Mouse (Mus musculus) forebrain, postnatal 0 days (tissue): ENCODE measurements at regions not wholly inside any gene's neighbourhood (a gene's known extent, or its start where the extent isn't known, plus 50 kb on each side); places are given as distances from the start of the nearest gene placed in this dataset.

Experiments used
- ATAC-seq: fragments of 200-750 bp; cut with Nextera tagmentation; 2 replicates; pipeline ENCODE4 v1.8.0; 2017; ENCODE audit warnings: mild to moderate bottlenecking, moderate library complexity
- DNase-seq: peaks from one replicate; pipeline ENCODE4 v3.0.0-alpha.2; 2015
- H3K27ac ChIP-seq: fragments of 300-500 bp; sonication (generic); 2 replicates; pipeline ENCODE4 v1.5.1; 2014; ENCODE audit warnings: low read depth, mild to moderate bottlenecking, antibody characterized with exemption, low read length, moderate library complexity, mixed read lengths
- H3K27me3 ChIP-seq: fragments of 300-500 bp; sonication (generic); 2 replicates; pipeline ENCODE4 v1.6.1; 2014; ENCODE audit warnings: mild to moderate bottlenecking, low read length, mixed read lengths; ENCODE audit not compliant: insufficient read depth
- H3K36me3 ChIP-seq: fragments of 300-500 bp; sonication (generic); 2 replicates; pipeline ENCODE4 v1.6.1; 2014; ENCODE audit warnings: mild to moderate bottlenecking, moderate library complexity; ENCODE audit not compliant: insufficient read depth
- H3K4me1 ChIP-seq: fragments of 300-500 bp; sonication (generic); 2 replicates; pipeline ENCODE4 v1.6.1; 2014; ENCODE audit warnings: antibody characterized with exemption; ENCODE audit not compliant: insufficient read depth
- H3K4me2 ChIP-seq: fragments of 300-500 bp; sonication (generic); 2 replicates; pipeline ENCODE4 v1.6.1; 2014; ENCODE audit warnings: low read depth, mild to moderate bottlenecking, moderate library complexity
- H3K4me3 ChIP-seq: fragments of 300-500 bp; sonication (generic); 2 replicates; pipeline ENCODE4 v1.5.1; 2014; ENCODE audit warnings: low read depth, low read length, mixed read lengths
- H3K9ac ChIP-seq: fragments of 300-500 bp; sonication (generic); 2 replicates; pipeline ENCODE4 v1.6.1; 2014; ENCODE audit warnings: mild to moderate bottlenecking
- H3K9me3 ChIP-seq: fragments of 300-500 bp; sonication (generic); 2 replicates; pipeline ENCODE4 v1.6.1; 2016; ENCODE audit warnings: low read length
- CTCF ChIP-seq: sonication (generic); IDR thresholded peaks from 2 replicates; pipeline ENCODE4 v1.5.1; 2016; ENCODE audit warnings: antibody characterized with exemption, control low read depth, low read depth
- WGBS: fragments of 180-500 bp; shearing (Covaris S2); extraction: QIAGEN DNeasy Blood & Tissue Kit; methylation state at CpG from one replicate; pipeline ENCODE4 v1.1.7; 2014; 5-methylcytosine and 5-hydroxymethylcytosine counted together

DNA sequence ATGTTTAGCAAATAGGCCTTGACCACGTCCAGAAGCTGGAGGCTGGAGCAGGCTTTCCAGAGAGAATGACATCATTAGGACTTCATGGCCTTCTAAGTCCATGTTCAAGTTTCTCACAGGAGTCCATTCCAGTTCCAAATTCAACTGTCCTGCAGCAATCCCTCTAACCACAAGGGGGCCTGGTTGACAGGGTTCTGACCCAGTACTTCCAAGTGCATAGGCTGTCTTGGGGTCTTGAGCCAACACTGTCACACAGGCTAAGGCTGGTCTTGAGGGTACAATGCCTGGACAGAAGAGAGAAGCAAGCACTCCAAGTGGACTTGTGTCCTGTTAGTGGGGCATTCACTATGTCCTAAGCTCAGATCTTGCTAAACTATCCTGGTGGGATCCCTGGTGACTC lies 145.9 kb upstream of the Tmem45b start:
- Histone ChIP-seq H3K27ac (no peak overlapping the region), H3K9me3 (no peaks in the 10 kb centered on the region), H3K4me3 (no peak overlapping the region), H3K4me1 (no peaks in the 10 kb centered on the region), H3K36me3 (no peaks in the 10 kb centered on the region), H3K9ac (no peak overlapping the region), H3K27me3 (no peaks in the 10 kb centered on the region), H3K4me2 (no peak overlapping the region)
- peak; percentile 53 for TF ChIP-seq CTCF
- 55% methylated on average over 1 of the region's 1 CpGs for WGBS
- no peak for DNase-seq
- ATAC-seq = no peak

- ATAC-seq (no peak), DNase-seq (no peak)
- no peak for TF ChIP-seq CTCF
Observed at GRCm38 (mm10) chr9:31609731-31610130, 145.5 kb upstream of the Tmem45b start.

GRCm38 (mm10) chr9:31608084-31608870 lies 144.0 kb upstream of the Tmem45b start:
- TF ChIP-seq CTCF = no peak
- no peaks in the 10 kb centered on the region for H3K9me3 ChIP-seq
- no peaks in the 10 kb centered on the region for H3K4me1 ChIP-seq
- ATAC-seq = no peak
- no peaks in the 10 kb centered on the region for H3K27me3 ChIP-seq
- H3K27ac ChIP-seq = no peak overlapping the region
- no peaks in the 10 kb centered on the region for H3K36me3 ChIP-seq
- no peak overlapping the region for H3K4me3 ChIP-seq
- H3K4me2 ChIP-seq = no peak overlapping the region
- WGBS = 62% methylated on average over 8 of the region's 8 CpGs
- DNase-seq = no peak
- H3K9ac ChIP-seq = no peak overlapping the region

More at GRCm38 (mm10) chr9:31609731-31610130, 145.5 kb upstream of the Tmem45b start:
- no peak overlapping the region for H3K27ac ChIP-seq
- H3K9ac ChIP-seq = no peak overlapping the region
- no peaks in the 10 kb centered on the region for H3K27me3 ChIP-seq
- H3K4me2 ChIP-seq = no peak overlapping the region
- H3K4me1 ChIP-seq = no peaks in the 10 kb centered on the region
- H3K9me3 ChIP-seq = no peaks in the 10 kb centered on the region
- 89% methylated on average over 3 of the region's 3 CpGs for WGBS
- H3K36me3 ChIP-seq = no peaks in the 10 kb centered on the region
- no peak overlapping the region for H3K4me3 ChIP-seq

- no peaks in the 10 kb centered on the region for H3K4me1 ChIP-seq
- no peak overlapping the region for H3K27ac ChIP-seq
- no peak for TF ChIP-seq CTCF
- H3K9me3 ChIP-seq = no peaks in the 10 kb centered on the region
- no peak overlapping the region for H3K4me2 ChIP-seq
- H3K9ac ChIP-seq = no peak overlapping the region
- no peaks in the 10 kb centered on the region for H3K36me3 ChIP-seq
- H3K27me3 ChIP-seq = no peaks in the 10 kb centered on the region
- H3K4me3 ChIP-seq = no peak overlapping the region
- WGBS = 90% methylated on average over 6 of the region's 6 CpGs
- ATAC-seq (no peak), DNase-seq (no peak)
Observed at GRCm38 (mm10) chr9:31606936-31607335, 142.7 kb upstream of the Tmem45b start.

DNA sequence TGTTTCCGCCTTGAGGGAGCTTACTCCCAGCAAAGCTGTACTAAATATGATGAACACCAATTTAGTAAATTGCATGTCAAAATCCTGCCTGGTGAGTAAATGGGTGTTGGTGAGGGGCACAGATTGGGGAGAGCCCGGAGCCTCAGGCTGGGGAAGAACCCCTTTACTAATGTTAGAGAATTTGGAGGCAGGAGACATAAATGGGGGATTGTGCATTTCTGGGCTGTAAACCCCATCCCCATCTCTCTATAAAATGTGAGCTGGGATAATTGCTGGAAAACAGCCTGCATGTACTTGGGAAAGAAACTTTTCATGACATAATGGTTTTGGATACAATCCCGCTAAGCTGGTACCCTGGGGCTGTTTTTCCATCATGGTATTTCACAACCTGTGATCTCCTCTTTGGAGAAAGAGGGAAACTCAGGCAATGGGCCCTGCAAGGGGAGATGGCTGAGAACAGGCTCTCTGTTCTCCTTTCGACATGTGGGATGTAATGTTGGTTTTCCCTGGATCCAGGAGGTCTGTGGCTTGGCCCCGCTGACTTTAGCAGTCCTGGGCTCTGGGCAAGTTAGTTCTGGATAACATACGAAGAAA lies 140.3 kb upstream of the Tmem45b start:
- Histone ChIP-seq H3K4me2 (no peak overlapping the region), H3K9me3 (no peaks in the 10 kb centered on the region), H3K4me3 (no peak overlapping the region), H3K27ac (no peak overlapping the region), H3K36me3 (no peaks in the 10 kb centered on the region), H3K4me1 (no peaks in the 10 kb centered on the region), H3K27me3 (no peaks in the 10 kb centered on the region), H3K9ac (no peak overlapping the region)
- TF ChIP-seq CTCF = no peak
- 67% methylated on average over 6 of the region's 6 CpGs for WGBS
- ATAC-seq (no peak), DNase-seq (no peak)

GRCm38 (mm10) chr9:31602707-31603106 lies 138.4 kb upstream of the Tmem45b start:
- ATAC-seq = no peak
- 90% methylated on average over 4 of the region's 4 CpGs for WGBS
- Histone ChIP-seq H3K9me3 (no peaks in the 10 kb centered on the region), H3K9ac (no peak overlapping the region), H3K27me3 (no peaks in the 10 kb centered on the region), H3K36me3 (no peaks in the 10 kb centered on the region), H3K27ac (no peak overlapping the region), H3K4me3 (no peak overlapping the region), H3K4me2 (no peak overlapping the region), H3K4me1 (no peaks in the 10 kb centered on the region)
- TF ChIP-seq CTCF = no peak
- DNase-seq = no peak

DNA sequence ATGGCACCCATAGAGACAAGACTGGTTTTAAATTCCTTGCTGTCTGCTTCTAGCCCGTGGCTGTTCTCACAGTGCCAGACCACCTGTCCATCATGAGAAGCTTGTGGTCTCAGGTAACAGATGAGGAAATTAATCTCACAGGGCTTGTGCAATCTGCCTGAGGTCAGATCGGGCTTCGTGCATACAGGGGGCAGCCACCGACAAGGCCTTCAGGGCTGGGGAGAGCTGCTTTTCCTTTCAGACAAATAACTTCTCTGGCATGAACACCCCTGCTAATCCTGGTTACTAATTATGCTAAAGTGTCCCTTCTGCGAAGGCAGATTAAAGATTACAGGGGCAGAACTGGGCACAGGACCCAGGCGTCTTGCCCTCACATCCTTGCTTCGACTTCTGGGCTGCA lies 130.8 kb upstream of the Tmem45b start:
- Histone ChIP-seq H3K9me3 (no peaks in the 10 kb centered on the region), H3K4me3 (no peak overlapping the region), H3K27me3 (no peaks in the 10 kb centered on the region), H3K36me3 (no peaks in the 10 kb centered on the region), H3K27ac (no peak overlapping the region), H3K4me1 (no peaks in the 10 kb centered on the region), H3K9ac (no peak overlapping the region), H3K4me2 (no peak overlapping the region)
- DNase-seq (no peak), ATAC-seq (no peak)
- no peak for TF ChIP-seq CTCF
- WGBS = 78% methylated on average over 7 of the region's 7 CpGs
